Mouse (Mus musculus) midbrain, embryonic 14.5 days (tissue): ENCODE results near the gene H2-Q6. TPM values are rescaled to one million over a fixed set of nuclear protein-coding genes. Genes with fewer than 3 reads are reported as not detected.
"Not testable (repeated sequence)": the region's sequence is repeated elsewhere in the genome, so short reads cannot be mapped to it uniquely, and the experiment has no call there.

Source experiments
- ATAC-seq: fragments of 200-750 bp; cut with Nextera tagmentation; 2 replicates; pipeline ENCODE4 v1.8.0; 2017; ENCODE audit warnings: moderate number of reproducible peaks, moderate library complexity; ENCODE audit not compliant: low FRiP score, low TSS enrichment
- DNase-seq: peaks from one replicate; pipeline ENCODE4 v3.0.0-alpha.2; 2015
- H3K27ac ChIP-seq: fragments of 300-500 bp; sonication (generic); replicated peaks from 2 replicates; pipeline ENCODE4 v1.5.1; 2014; ENCODE audit warnings: mild to moderate bottlenecking, low read depth, low read length, moderate library complexity
- H3K27me3 ChIP-seq: fragments of 300-500 bp; sonication (generic); 2 replicates; pipeline ENCODE4 v1.6.1; 2014; ENCODE audit warnings: low read length, control low read depth, mixed read lengths; ENCODE audit not compliant: control insufficient read depth, insufficient read depth
- H3K36me3 ChIP-seq: fragments of 300-500 bp; sonication (generic); 2 replicates; pipeline ENCODE4 v1.6.1; 2014; ENCODE audit warnings: low read length, control low read depth; ENCODE audit not compliant: control insufficient read depth, insufficient read depth
- H3K4me1 ChIP-seq: fragments of 300-500 bp; sonication (generic); 2 replicates; pipeline ENCODE4 v1.6.1; 2014; ENCODE audit warnings: mild to moderate bottlenecking, antibody characterized with exemption, low read length, control low read depth; ENCODE audit not compliant: control insufficient read depth, insufficient read depth
- H3K4me2 ChIP-seq: fragments of 300-500 bp; sonication (generic); 2 replicates; pipeline ENCODE4 v1.6.1; 2014; ENCODE audit warnings: mild to moderate bottlenecking, low read length, moderate library complexity
- H3K4me3 ChIP-seq: fragments of 300-500 bp; sonication (generic); replicated peaks from 2 replicates; pipeline ENCODE4 v1.5.1; 2014; ENCODE audit warnings: low read depth, low read length
- H3K9ac ChIP-seq: fragments of 300-500 bp; sonication (generic); replicated peaks from 2 replicates; pipeline ENCODE4 v1.6.1; 2014; ENCODE audit warnings: mild to moderate bottlenecking, low read length, moderate library complexity
- H3K9me3 ChIP-seq: fragments of 300-500 bp; sonication (generic); 2 replicates; pipeline ENCODE4 v1.6.1; 2016; ENCODE audit warnings: low read length, control low read depth, mixed read lengths; ENCODE audit not compliant: control insufficient read depth
- WGBS: fragments of 180-500 bp; shearing (Covaris S2); extraction: QIAGEN DNeasy Blood & Tissue Kit; methylation state at CpG from one replicate; pipeline ENCODE4 v1.1.7; 2014; 5-methylcytosine and 5-hydroxymethylcytosine counted together
- polyA plus RNA-seq: library from polyadenylated mRNA; unstranded; fragments of >200 nt; fragmentation: Nextera tagmentation; extraction: Ambion mirVana; gene quantifications from 2 replicates; pipeline ENCODE4 v1.2.1, GENCODE M21; 2014

Gene H2-Q6
- 0.61 and 0.63 TPM in 2 replicates for polyA plus RNA-seq

DNA sequence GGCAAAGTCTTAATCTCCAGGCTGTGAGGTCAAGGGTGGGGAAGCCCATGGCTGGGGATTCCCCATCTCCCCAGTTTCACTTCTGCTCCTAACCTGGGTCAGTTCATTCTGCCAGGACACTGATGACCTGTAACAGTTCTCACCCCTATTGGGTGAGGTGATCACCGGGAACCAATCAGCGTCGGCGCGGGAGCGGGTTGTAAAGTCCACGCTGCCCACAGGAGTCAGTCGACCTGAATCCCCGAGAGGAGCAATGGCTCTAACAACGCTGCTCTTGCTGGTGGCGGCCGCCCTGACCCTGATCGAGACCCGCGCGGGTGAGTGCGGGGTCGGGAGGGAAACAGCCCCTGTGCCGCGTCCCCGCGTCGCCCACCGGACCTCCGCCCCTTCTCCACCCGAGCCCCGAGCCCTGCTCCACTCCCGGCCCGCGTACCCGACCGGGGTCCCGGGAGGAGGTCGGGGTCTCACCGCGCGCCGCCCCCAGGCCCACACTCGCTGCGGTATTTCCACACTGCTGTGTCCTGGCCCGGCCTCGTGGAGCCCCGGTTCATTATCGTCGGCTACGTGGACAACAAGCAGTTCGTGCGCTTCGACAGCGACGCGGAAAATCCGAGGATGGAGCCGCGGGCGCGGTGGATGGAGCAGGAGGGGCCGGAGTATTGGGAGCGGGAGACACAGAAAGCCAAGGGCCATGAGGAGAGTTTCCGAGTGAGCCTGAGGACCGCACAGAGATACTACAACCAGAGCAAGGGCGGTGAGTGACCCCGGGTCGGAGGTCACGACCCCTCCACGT is at the start of gene H2-Q6:
TSS of gene H2-Q6 (plus strand) at position 227 of the 793 bp plus-strand sequence.
- DNase-seq (peak; percentile 65), ATAC-seq (peak; percentile 51; the same call in 1 of the 2 replicates)
- not testable (repeated sequence) for H3K4me1 ChIP-seq, H3K27me3 ChIP-seq, H3K27ac ChIP-seq, H3K9me3 ChIP-seq, H3K36me3 ChIP-seq
- peak within 1 kb of the TSS; percentile 26; the same call in 1 of the 2 replicates for H3K9ac ChIP-seq
- WGBS, result under 1% methylated on average over 48 of the region's 66 CpGs
- H3K4me2 ChIP-seq, result peak within 1 kb of the TSS; percentile 58
- peak within 1 kb of the TSS; percentile 33 for H3K4me3 ChIP-seq

DNA sequence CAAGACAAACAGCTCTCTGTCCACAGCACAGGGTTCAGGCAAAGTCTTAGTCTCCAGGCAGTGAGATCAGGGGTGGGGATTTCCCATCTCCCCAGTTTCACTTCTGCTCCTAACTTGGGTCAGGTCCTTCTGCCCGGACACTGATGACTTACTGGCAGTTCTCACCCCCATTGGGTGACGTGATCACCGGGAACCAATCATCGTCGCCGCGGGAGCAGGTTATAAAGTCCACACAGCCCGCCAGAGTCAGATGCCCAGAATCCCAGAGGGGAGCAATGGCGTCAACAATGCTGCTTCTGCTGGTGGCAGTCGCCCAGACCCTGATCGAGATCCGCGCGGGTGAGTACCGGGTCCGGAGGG is 45.3 kb upstream of the H2-Q6 start, which contains the start of gene H2-Q4:
TSS of gene H2-Q4 (plus strand) at position 249 of the 360 bp plus-strand sequence.
- Histone ChIP-seq H3K9me3 (no peaks in the 10 kb centered on the region; the same call in 1 of the 2 replicates), H3K4me3 (peak within 1 kb of the TSS; percentile 47), H3K4me2 (peak within 1 kb of the TSS; percentile 89), H3K27ac (no peak within 1 kb of the TSS), H3K4me1 (0 out of 2 replicates have a peak, but pooled peaks cover 8% of the 10 kb centered on the region), H3K9ac (peak within 1 kb of the TSS; percentile 46), H3K27me3 (peaks cover 11% of the 10 kb centered on the region; the same call in 1 of the 2 replicates), H3K36me3 (no peaks in the 10 kb centered on the region)
- DNase-seq (peak; percentile 82), ATAC-seq (peak; percentile 55; the same call in 1 of the 2 replicates)
- WGBS, result 1% methylated on average over 16 of the region's 16 CpGs

DNA sequence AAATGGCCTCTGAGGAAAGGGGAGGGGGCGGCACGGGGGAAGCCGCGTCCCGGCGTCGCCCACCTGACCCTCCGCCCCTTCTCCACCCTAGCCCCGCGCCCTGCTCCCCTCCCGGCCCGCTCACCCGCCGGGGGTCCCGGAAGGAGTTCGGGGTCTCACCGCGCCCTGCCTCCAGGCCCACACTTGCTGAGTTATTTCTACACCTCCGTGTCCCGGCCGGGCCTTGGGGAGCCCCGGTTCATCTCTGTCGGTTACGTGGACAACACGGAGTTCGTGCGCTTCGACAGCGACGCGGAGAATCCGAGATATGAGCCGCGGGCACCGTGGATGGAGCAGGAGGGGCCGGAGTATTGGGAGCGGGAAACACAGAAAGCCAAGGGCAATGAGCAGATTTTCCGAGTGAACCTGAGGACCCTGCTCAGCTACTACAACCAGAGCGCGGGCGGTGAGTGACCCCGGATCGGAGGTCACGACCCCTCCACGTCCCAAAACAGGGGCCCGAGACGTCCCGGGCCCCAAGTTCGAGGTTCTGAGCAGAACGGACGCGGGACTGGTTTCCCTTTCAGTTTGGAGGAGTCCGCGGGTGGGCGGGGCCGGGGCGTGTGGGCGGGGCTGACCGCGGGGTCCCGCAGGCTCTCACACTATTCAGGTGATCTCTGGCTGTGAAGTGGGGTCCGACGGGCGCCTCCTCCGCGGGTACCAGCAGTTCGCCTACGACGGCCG is 44.8 kb upstream of the H2-Q6 start:
- Histone ChIP-seq H3K4me3 (peak overlapping the region; percentile 47), H3K4me1 (0 out of 2 replicates have a peak, but pooled peaks cover 8% of the 10 kb centered on the region), H3K9me3 (no peaks in the 10 kb centered on the region; the same call in 1 of the 2 replicates), H3K27me3 (peaks cover 11% of the 10 kb centered on the region; the same call in 1 of the 2 replicates), H3K27ac (no peak overlapping the region), H3K36me3 (no peaks in the 10 kb centered on the region), H3K4me2 (peak overlapping the region; percentile 89), H3K9ac (peak overlapping the region; percentile 46)
- peak; percentile 51 for DNase-seq
- WGBS, result 1% methylated on average over 65 of the region's 70 CpGs
- no peak for ATAC-seq

DNA sequence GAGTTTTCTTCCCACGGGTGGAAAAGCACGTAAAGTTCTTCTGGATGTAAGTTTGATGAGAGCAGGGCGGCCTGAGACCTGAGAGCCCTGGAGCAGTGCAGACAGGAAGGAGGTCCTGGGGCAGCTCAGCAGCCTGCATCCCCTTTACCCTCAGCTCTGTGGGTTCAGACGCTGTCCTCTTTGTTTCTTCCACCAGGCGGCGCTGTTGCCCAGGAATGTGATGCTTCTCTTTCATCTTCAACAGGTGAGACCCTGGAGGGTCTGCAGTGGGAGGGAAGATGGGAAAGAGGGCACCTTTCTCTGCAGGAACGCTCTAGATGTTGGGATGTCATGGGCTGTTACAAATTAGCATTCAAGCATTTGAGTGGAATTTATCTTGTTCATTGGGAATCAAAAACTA is 34.9 kb upstream of the H2-Q6 start:
- not testable (repeated sequence) for H3K4me3 ChIP-seq, H3K27ac ChIP-seq, H3K4me1 ChIP-seq, H3K27me3 ChIP-seq, H3K4me2 ChIP-seq, H3K9me3 ChIP-seq, ATAC-seq, H3K9ac ChIP-seq, H3K36me3 ChIP-seq
- DNase-seq, result peak; percentile 57
- 6% methylated on average over 7 of the region's 7 CpGs for WGBS

DNA sequence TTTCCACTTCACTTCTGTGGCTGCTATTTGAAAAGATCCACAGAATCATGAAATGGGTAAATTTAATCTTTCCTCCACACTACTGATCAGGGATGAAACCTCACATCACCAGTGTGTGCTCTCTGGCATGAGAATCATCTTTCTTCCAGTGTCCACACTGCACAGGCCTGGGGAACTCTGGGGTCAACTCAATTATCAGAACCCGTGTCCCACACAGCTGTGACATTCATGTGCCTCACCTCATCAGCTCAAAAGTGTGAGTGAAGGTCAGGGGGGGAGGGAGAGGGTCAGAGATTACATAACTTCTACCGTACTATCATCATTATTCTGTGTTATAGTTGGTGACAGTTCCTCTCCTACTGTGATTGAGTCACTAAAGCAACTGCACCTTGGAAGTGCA is 32.0 kb upstream of the H2-Q6 start:
- H3K36me3 ChIP-seq, ATAC-seq, H3K9ac ChIP-seq, H3K27ac ChIP-seq, H3K4me1 ChIP-seq, DNase-seq, H3K4me2 ChIP-seq, H3K27me3 ChIP-seq, H3K4me3 ChIP-seq, H3K9me3 ChIP-seq: not testable (repeated sequence)
- WGBS, result 80% methylated on average over 2 of the region's 2 CpGs

DNA sequence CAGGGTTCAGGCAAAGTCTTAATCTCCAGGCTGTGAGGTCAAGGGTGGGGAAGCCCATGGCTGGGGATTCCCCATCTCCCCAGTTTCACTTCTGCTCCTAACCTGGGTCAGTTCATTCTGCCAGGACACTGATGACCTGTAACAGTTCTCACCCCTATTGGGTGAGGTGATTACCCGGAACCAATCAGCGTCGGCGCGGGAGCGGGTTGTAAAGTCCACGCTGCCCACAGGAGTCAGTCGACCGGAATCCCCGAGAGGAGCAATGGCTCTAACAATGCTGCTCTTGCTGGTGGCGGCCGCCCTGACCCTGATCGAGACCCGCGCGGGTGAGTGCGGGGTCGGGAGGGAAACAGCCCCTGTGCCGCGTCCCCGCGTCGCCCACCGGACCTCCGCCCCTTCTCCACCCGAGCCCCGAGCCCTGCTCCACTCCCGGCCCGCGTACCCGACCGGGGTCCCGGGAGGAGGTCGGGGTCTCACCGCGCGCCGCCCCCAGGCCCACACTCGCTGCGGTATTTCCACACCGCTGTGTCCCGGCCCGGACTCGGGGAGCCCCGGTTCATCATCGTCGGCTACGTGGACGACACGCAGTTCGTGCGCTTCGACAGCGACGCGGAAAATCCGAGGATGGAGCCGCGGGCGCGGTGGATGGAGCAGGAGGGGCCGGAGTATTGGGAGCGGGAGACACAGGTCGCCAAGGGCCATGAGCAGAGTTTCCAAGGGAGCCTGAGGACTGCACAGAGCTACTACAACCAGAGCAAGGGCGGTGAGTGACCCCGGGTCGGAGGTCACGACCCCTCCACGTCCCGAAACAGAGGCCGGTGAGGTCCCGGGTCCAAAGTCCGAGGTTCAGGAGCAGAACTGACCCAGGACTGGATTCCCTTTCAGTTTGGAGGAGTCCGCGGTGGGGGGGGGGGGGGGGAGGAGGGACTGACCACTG is 30.5 kb upstream of the H2-Q6 start:
- peak; percentile 34; the same call in 1 of the 2 replicates for ATAC-seq
- not testable (repeated sequence) for H3K9me3 ChIP-seq, DNase-seq, H3K27ac ChIP-seq, H3K36me3 ChIP-seq, H3K4me1 ChIP-seq, H3K9ac ChIP-seq, H3K27me3 ChIP-seq
- H3K4me3 ChIP-seq, result peak overlapping the region; percentile 20
- 2% methylated on average over 55 of the region's 75 CpGs for WGBS
- peak overlapping the region; percentile 45 for H3K4me2 ChIP-seq

DNA sequence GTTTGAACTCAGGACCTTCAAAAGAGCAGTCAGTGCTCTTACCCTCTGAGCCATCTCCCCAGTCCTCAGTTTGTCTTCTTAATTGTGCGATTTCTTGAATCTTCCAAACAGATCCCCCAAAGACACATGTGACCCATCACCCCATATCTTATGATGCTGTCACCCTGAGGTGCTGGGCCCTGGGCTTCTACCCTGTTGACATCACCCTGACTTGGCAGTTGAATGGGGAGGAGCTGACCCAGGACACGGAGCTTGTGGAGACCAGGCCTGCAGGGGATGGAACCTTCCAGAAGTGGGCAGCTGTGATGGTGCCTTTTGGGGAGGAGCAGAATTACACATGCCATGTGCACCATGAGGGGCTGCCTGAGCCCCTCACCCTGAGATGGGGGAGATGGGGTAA is 27.7 kb upstream of the H2-Q6 start:
- WGBS, result 91% methylated on average over 2 of the region's 2 CpGs
- not testable (repeated sequence) for H3K9me3 ChIP-seq, H3K4me2 ChIP-seq, DNase-seq, H3K4me1 ChIP-seq, H3K27ac ChIP-seq, H3K4me3 ChIP-seq, H3K36me3 ChIP-seq, ATAC-seq, H3K9ac ChIP-seq, H3K27me3 ChIP-seq

DNA sequence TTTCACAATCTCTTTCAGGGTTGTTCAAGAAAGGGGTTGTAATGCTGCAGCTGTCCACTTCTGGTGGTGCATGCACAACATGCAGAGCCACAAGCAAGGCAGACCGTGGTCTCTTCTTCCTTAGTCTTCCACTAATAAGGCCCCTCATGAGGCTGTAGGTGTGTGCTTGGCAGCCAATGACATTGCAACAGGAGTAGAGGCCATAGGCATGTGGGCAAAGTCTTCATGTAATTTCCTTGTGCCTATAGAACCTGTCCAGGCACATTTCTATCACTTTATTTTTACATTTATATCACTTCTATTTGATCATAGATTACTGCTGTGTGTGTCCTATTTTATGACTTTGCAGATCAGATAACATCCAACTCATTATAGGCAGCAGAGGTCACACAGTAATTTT is 11.6 kb upstream of the H2-Q6 start:
- ATAC-seq, DNase-seq: not testable (repeated sequence)

More for the DNA sequence above, 11.6 kb upstream of the H2-Q6 start:
- not testable (repeated sequence) for H3K36me3 ChIP-seq, H3K9ac ChIP-seq, H3K27me3 ChIP-seq, H3K9me3 ChIP-seq, H3K4me2 ChIP-seq, H3K4me3 ChIP-seq, H3K4me1 ChIP-seq, H3K27ac ChIP-seq
- WGBS, result no CpG with 5 or more reads among the region's 1 CpGs
